Mouse (Mus musculus) forebrain, embryonic 16.5 days (tissue): ENCODE results near the gene Lenep. TPM values are rescaled to one million over a fixed set of nuclear protein-coding genes. Genes with fewer than 3 reads are reported as not detected.
A peak's percentile ranks its signal among the peaks of the same experiment; 100 is the strongest.

Experiments
- ATAC-seq: fragments of 200-750 bp; cut with Nextera tagmentation; 2 replicates; pipeline ENCODE4 v1.8.0; 2017; ENCODE audit warnings: mild to moderate bottlenecking, moderate library complexity
- H3K27ac ChIP-seq: fragments of 300-500 bp; sonication (generic); 2 replicates; pipeline ENCODE4 v1.5.1; 2014; ENCODE audit warnings: low read length, control low read depth
- H3K27me3 ChIP-seq: fragments of 300-500 bp; sonication (generic); replicated peaks from 2 replicates; pipeline ENCODE4 v1.6.1; 2014; ENCODE audit warnings: low read length; ENCODE audit not compliant: control insufficient read depth, insufficient read depth
- H3K36me3 ChIP-seq: fragments of 300-500 bp; sonication (generic); 2 replicates; pipeline ENCODE4 v1.6.1; 2014; ENCODE audit not compliant: control insufficient read depth, insufficient read depth
- H3K4me1 ChIP-seq: fragments of 300-500 bp; sonication (generic); replicated peaks from 2 replicates; pipeline ENCODE4 v1.6.1; 2014; ENCODE audit warnings: low read length; ENCODE audit not compliant: control insufficient read depth, insufficient read depth
- H3K4me2 ChIP-seq: fragments of 300-500 bp; sonication (generic); 2 replicates; pipeline ENCODE4 v1.6.1; 2014; ENCODE audit warnings: mild to moderate bottlenecking, low read length, control low read depth
- H3K4me3 ChIP-seq: fragments of 300-500 bp; sonication (generic); replicated peaks from 2 replicates; pipeline ENCODE4 v1.5.1; 2014; ENCODE audit warnings: mild to moderate bottlenecking, low read length, control low read depth
- H3K9ac ChIP-seq: fragments of 300-500 bp; sonication (generic); replicated peaks from 2 replicates; pipeline ENCODE4 v1.6.1; 2014; ENCODE audit warnings: low read depth, low read length, control low read depth
- H3K9me3 ChIP-seq: fragments of 300-500 bp; sonication (generic); 2 replicates; pipeline ENCODE4 v1.6.1; 2016; ENCODE audit warnings: low read length; ENCODE audit not compliant: control insufficient read depth
- WGBS: fragments of 180-500 bp; shearing (Covaris S2); extraction: QIAGEN DNeasy Blood & Tissue Kit; methylation state at CpG from one replicate; pipeline ENCODE4 v1.1.7; 2014; 5-methylcytosine and 5-hydroxymethylcytosine counted together
- polyA plus RNA-seq: library from polyadenylated mRNA; unstranded; fragments of >200 nt; fragmentation: Nextera tagmentation; extraction: Ambion mirVana; gene quantifications from 2 replicates; pipeline ENCODE4 v1.2.1, GENCODE M21; 2015

The Lenep gene
- polyA plus RNA-seq, 1 experiment from 2014 or later, result 0.77 TPM

DNA sequence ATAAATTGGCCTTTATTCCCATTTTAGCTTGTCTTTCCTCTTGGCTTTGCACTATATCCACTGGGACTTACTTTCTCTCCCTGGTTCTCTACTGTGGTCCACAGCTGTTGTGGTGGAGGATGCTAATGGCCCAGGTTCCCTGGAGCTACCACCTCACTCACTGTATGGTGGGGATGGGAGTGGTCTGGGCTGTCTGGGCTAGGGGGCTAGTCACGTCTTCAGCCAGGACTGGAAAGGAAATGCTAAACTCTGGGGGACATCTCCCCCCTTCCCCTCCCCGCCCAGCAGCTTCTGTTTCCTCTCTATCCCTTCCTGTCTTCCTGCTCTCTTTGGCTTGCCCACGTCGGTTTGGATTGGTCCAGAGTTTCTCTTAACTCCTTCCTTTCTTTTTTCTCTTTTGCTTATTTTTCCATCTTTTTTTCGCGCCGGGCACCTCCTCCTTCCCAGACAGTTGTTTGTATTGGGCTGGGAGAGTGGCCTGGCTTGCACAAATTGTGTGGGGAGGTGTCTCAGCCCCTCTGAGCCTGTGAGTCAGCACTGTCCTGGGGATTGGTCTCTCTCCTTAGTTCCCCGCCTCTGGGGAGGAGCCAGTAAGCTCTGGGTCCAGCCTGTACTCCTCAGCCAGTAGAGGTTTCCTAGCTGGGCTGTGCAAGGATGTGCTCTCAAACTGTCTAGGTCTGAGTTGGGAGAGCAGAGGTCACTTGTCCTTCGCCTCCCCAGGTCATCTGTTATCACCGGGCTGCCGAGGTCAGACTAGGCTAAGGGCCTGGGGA lies 18.6 kb upstream of the Lenep start:
- Histone ChIP-seq H3K9me3 (no peaks in the 10 kb centered on the region), H3K4me2 (peak overlapping the region; percentile 47), H3K36me3 (no peaks in the 10 kb centered on the region), H3K4me3 (peak overlapping the region; percentile 27), H3K27me3 (no peaks in the 10 kb centered on the region), H3K9ac (peak overlapping the region; percentile 35), H3K27ac (no peak overlapping the region), H3K4me1 (peaks cover 34% of the 10 kb centered on the region)
- 8% methylated on average over 11 of the region's 11 CpGs for WGBS
- ATAC-seq, result no peak

DNA sequence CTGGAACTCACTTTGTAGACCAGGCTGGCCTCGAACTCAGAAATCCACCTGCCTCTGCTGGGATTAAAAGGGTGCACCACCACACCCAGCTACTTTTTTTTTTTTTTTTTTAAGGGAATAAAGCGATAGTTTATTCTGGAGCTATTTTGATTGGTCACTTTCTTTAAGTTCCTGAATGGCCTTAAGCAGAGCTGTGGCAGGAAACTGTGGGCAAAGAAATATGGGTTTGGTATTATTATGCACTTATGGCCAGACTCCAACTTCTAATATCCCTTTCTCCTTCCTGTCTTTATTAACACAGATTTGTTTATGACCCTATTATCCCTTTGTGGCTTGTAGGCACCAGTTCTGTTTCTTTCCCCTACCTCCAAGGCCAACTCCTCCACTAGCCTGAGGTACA lies 17.8 kb upstream of the Lenep start:
- Histone ChIP-seq H3K27me3 (no peaks in the 10 kb centered on the region), H3K9me3 (no peaks in the 10 kb centered on the region), H3K36me3 (0 out of 2 replicates have a peak, but pooled peaks cover 2% of the 10 kb centered on the region), H3K4me1 (peaks cover 34% of the 10 kb centered on the region), H3K27ac (no peak overlapping the region), H3K4me3 (no peak overlapping the region), H3K4me2 (no peak overlapping the region), H3K9ac (no peak overlapping the region)
- 67% methylated on average over 2 of the region's 2 CpGs for WGBS
- no peak for ATAC-seq

DNA sequence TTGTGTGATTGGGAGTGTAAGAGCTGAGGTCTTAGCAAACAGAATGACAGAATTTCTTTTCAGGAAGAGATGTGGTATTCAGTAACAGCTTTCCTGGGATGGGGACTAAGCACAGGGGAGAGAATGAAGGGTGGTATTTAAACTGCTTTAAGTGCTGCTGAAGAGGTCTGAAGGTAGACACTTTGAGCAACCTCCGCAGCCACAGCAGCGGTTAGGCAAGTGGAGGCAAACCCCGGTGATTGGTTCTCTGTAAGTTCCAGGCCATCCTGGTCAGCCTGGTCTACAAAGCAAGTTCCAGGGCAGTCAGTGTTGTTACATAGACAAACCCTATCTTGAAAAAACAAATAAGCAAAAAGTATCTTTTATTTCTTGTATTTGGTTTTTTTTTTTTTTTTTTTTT lies 17.4 kb upstream of the Lenep start:
- 0 out of 2 replicates have a peak overlapping the region, but pooled peaks have one; percentile 57 for H3K9ac ChIP-seq
- H3K4me1 ChIP-seq, result peaks cover 34% of the 10 kb centered on the region
- ATAC-seq, result no peak
- no peaks in the 10 kb centered on the region for H3K27me3 ChIP-seq
- no peaks in the 10 kb centered on the region for H3K9me3 ChIP-seq
- H3K4me2 ChIP-seq, result peak overlapping the region; percentile 91
- no peak overlapping the region for H3K27ac ChIP-seq
- WGBS, result 38% methylated on average over 3 of the region's 3 CpGs
- peaks cover 5% of the 10 kb centered on the region; the same call in 1 of the 2 replicates for H3K36me3 ChIP-seq
- H3K4me3 ChIP-seq, result no peak overlapping the region; the same call in 1 of the 2 replicates

DNA sequence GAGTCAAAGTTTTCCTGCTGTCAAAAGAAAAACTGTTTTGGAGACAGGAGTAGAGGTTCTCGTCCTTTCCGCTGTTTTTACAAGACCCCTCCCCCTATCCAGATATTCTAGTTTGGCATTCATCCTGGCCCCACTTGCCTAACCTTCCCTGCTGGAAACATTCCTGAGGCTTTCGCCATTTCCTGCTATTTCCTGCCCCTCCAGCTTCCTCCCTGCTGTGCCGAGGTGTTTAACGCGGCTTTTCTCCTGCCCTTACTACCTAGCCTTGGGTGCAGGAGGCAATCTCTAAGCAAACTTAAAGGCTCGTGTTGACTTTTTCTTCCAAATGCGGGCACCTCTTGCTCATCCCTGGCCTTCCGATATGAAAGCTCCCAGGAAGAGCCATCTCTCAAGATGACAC lies 17.0 kb upstream of the Lenep start:
- no peaks in the 10 kb centered on the region for H3K27me3 ChIP-seq
- peaks cover 9% of the 10 kb centered on the region; the same call in 1 of the 2 replicates for H3K36me3 ChIP-seq
- H3K27ac ChIP-seq, result peak overlapping the region; percentile 74
- H3K4me1 ChIP-seq, result peaks cover 34% of the 10 kb centered on the region
- peak overlapping the region; percentile 57 for H3K9ac ChIP-seq
- no peak for ATAC-seq
- no peaks in the 10 kb centered on the region for H3K9me3 ChIP-seq
- H3K4me3 ChIP-seq, result peak overlapping the region; percentile 75
- peak overlapping the region; percentile 91 for H3K4me2 ChIP-seq
- 2% methylated on average over 9 of the region's 9 CpGs for WGBS

DNA sequence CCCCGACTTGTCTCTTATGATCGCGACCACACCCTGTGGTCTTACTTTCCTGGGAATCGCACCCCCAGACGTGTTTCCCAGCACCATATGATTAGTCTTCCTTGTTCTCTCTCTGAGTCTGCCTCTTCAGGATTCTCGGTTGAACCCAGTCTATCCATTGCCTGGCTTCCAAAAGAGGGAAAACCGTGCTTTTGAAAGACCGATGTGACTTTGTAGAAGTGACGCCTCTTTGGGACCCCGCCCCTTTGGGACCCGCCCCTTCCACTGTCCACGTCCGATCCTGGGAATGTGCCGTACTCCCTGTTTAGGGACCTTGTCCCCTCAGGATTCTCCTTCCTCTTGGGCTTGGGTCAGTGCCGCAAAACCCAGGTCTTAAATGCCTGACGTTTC lies 16.3 kb upstream of the Lenep start:
- peaks cover 9% of the 10 kb centered on the region; the same call in 1 of the 2 replicates for H3K36me3 ChIP-seq
- peak; percentile 2 for ATAC-seq
- H3K4me1 ChIP-seq, result peaks cover 34% of the 10 kb centered on the region
- H3K27me3 ChIP-seq, result no peaks in the 10 kb centered on the region
- H3K27ac ChIP-seq, result peak overlapping the region; percentile 74
- 0% methylated on average over 16 of the region's 16 CpGs for WGBS
- H3K9me3 ChIP-seq, result no peaks in the 10 kb centered on the region
- peak overlapping the region; percentile 57 for H3K9ac ChIP-seq
- H3K4me2 ChIP-seq, result peak overlapping the region; percentile 91
- peak overlapping the region; percentile 75 for H3K4me3 ChIP-seq

DNA sequence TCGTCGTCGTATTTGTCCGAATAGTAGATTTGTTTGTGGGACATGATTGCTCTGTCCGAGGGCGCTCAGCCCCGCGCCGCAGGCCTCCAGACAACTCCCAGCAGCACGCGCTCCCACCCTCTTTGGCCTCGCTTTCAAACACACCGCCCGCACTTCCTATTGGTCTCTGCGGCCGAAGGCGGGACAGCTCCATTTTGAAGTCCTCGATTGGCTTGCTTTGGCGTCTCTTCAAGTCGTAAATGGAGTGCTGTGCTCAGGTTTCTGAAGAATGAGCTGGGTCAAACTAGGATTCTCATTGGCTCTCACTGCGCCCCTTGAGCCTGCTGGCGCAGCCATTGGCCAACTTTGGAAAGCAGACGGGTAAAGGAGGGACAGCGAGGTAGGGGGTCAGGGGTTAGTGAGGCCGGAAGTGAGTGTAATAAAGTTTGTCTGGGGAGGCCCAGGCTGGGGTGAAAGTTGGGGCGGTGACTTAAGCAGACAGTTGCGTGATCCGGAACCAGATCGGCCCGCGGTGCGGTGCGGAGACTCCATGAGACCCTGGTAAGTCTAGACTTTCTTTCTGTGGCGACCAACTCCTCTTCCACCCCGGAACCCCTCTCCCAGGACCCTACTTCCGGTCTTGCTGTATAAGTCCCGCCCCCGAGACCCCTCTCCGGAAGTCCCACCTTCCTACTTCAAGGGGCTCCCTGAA lies 15.7 kb upstream of the Lenep start, which contains the start of the genes Cks1b and Shc1:
Gene Cks1b (minus strand): TSS at position 214 of the 691 bp plus-strand sequence.
Gene Shc1 (plus strand): TSS at position 274 of the 691 bp plus-strand sequence.
- H3K9ac ChIP-seq, result peak within 1 kb of the TSS; percentile 57
- H3K27me3 ChIP-seq, result no peaks in the 10 kb centered on the region
- under 1% methylated on average over 30 of the region's 39 CpGs for WGBS
- peaks cover 34% of the 10 kb centered on the region for H3K4me1 ChIP-seq
- ATAC-seq, result peak; percentile 94
- H3K4me3 ChIP-seq, result peak within 1 kb of the TSS; percentile 75
- peaks cover 9% of the 10 kb centered on the region; the same call in 1 of the 2 replicates for H3K36me3 ChIP-seq
- peak within 1 kb of the TSS; percentile 91 for H3K4me2 ChIP-seq
- H3K27ac ChIP-seq, result peak within 1 kb of the TSS; percentile 74
- H3K9me3 ChIP-seq, result no peaks in the 10 kb centered on the region

DNA sequence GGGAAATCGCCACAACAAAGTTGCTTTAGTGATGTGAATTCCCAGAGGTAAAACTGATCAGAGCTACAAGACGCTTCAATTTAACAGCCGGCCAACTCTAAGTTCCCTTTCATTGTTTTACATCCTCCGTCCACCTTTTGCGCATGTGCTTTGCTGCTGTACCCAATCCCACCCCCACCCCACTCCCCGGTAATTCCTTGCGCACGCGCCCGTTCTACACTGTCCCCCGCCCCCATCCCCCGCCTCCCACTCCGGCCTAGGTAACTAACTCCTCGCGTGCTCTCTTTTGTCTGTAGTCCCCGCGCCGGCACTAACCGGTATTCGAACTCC lies 15.2 kb upstream of the Lenep start:
- Histone ChIP-seq H3K4me2 (peak overlapping the region; percentile 91), H3K27me3 (no peaks in the 10 kb centered on the region), H3K4me3 (peak overlapping the region; percentile 75), H3K27ac (peak overlapping the region; percentile 56), H3K9ac (peak overlapping the region; percentile 33), H3K9me3 (no peaks in the 10 kb centered on the region), H3K36me3 (peaks cover 9% of the 10 kb centered on the region; the same call in 1 of the 2 replicates), H3K4me1 (peaks cover 34% of the 10 kb centered on the region)
- ATAC-seq, result peak; percentile 62
- WGBS, result under 1% methylated on average over 20 of the region's 20 CpGs

DNA sequence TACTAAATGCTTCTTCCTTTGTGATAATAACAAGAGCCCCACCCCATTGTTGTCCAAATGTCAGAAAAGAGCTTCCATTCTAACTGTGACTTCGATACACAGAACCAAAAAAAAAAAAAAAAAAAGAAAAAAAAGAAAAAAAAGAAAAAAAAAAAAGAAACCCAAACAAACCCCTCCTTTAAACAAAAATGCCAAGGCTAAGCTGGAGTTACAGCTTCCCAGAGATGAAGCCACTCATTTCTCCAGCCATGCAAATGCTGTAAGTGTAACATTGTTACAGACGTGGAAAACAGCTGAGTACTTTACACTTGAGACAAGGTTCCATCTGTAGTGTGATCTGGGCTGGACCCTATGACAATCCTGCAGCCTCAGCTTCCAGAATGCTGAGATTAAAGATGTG lies 14.5 kb upstream of the Lenep start:
- peak overlapping the region; percentile 91 for H3K4me2 ChIP-seq
- H3K9me3 ChIP-seq, result no peaks in the 10 kb centered on the region
- H3K9ac ChIP-seq, result peak overlapping the region; percentile 33
- ATAC-seq, result no peak
- H3K4me1 ChIP-seq, result peaks cover 32% of the 10 kb centered on the region
- H3K27me3 ChIP-seq, result no peaks in the 10 kb centered on the region
- peak overlapping the region; percentile 75 for H3K4me3 ChIP-seq
- peaks cover 9% of the 10 kb centered on the region; the same call in 1 of the 2 replicates for H3K36me3 ChIP-seq
- H3K27ac ChIP-seq, result peak overlapping the region; percentile 54; the same call in 1 of the 2 replicates
- WGBS, result 15% methylated on average over 2 of the region's 2 CpGs

DNA sequence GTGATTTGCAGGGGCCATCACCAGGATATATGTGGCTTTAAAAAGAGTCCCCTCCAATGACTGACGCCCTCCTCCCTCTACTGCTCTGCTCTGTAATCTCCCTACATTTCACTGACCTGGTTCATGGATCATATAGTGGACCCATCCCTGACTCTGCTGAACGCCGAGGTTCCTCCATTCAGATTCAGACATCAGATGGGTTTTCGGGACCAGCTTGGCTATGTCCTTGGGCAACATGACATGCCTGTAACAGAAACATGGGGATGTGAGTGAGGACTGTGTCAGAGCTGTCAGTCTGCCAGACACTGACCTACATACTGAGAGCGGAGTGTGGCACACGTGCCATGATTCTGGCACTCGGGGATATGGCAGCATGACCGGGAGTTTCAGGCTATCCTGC lies 13.6 kb upstream of the Lenep start:
- Histone ChIP-seq H3K4me1 (peaks cover 27% of the 10 kb centered on the region), H3K36me3 (peaks cover 9% of the 10 kb centered on the region; the same call in 1 of the 2 replicates), H3K27me3 (no peaks in the 10 kb centered on the region), H3K4me2 (no peak overlapping the region), H3K4me3 (no peak overlapping the region), H3K9ac (no peak overlapping the region), H3K9me3 (no peaks in the 10 kb centered on the region), H3K27ac (no peak overlapping the region)
- 97% methylated on average over 8 of the region's 8 CpGs for WGBS
- ATAC-seq, result no peak
